Mouse (Mus musculus) cerebellum, adult 9-10 months (tissue): Measurements from ENCODE around the gene Slc2a8.
"Not testable (repeated sequence)": the region's sequence is repeated elsewhere in the genome, so short reads cannot be mapped to it uniquely, and the experiment has no call there.

Experiments
- DNase-seq: peaks from one replicate; pipeline ENCODE4 v3.0.0; 2022

The Slc2a8 gene

DNA sequence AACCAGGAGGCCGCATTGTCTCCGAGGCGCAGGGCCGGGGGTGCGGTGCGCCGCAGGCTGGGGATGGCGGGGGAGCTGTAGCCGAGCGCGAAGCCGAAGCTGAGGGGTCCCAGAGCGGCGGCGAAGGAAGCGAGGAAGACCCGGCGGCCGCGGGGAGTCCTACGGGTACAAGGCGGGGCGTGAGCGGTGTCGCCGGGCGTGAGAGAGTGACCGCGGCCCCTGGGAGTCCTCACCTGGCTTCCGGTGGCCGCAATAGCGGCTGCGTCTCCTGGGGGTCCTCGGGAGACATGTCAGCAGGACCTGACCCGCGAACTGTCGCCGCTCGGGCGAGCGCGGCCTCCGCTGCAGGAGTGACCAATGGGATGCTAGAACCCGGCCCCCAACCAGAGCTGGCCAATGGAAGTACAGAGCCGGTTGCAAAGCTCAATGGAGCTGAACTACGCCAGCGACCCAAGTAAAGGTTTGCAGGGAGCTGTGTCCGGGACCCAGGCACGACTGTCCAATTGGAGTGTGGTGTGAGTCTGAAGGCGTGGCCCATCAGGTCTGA is at the start of gene Slc2a8:
TSS of gene Slc2a8 (minus strand) at position 359 of the 547 bp plus-strand sequence.
- peak; percentile 95 for DNase-seq

DNA sequence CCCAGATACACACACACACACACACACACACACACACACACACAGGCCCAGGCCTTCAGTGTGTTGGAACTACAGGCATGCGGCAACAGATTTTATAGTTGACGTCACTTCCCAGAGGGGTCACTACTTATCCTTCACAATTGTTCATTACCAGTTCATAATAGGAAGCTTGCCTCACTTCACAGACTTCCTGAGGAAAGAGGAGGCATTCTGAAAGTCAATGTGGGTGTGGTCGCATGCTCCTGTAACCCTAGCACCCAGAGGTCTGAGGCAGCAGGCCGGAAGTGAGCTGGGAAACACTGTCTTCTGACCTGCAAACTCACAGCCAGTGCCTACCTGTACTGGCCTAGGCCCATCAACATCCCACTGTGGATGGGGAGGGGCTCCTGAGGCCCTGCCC is 43.2 kb upstream of the Slc2a8 start:
- DNase-seq, result no peak

DNA sequence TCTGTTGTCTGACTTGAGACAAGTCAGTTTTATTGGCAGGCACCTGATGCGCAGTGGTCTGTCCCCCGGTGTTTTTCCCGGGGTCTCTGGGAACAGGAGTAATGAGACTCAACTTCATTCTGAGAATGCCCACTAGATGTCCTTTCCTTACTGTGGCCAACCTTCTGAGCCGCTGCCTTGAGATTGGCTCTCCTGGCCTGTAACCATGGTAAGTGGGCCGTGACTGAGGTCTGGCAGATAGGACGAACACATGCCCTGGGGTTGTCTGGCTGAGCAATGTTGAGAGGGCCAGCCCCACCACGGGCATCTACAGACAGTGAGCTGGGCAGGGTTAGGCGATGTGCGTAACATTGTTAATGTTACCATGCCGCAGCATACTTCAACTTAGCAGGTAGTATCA is 42.7 kb upstream of the Slc2a8 start:
- DNase-seq, result peak; percentile 21

DNA sequence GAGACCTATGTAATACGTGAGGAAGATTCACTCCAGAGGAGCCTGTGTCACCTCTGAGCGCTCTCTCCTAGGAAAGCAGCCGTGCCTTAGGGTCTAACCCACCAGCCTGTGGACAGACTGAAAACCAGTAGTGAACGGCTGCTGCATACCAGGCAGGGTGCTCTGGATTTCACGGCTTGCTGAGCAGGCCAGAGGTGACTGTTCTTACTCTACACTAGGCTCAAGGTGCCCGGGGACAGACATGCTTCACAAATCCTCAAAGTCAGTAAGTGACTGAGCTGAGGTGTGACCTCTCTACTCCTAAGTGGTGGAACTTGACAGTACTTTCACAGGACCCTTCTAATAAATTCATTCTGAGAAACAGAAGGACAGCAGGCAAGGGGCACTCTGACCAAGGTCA is 41.0 kb upstream of the Slc2a8 start:
- no peak for DNase-seq

DNA sequence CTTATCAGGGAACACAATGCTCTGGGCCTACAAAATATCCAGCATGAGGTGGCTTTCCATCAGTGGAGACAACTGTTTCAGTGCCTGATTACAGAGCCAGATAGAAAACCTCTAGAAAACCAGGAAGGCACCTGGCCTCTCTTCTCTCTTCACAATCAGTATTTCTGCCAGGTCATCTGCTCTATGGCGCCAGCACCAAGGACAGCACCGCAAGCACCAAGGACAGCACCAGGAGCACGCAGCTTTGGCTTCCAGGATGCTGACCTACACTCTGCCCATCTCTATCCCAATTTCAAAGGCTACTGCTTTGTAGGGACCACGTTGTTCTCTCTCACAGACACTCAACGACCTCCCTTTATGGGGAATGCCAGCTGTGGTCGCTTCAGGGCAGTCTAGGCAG is 36.1 kb upstream of the Slc2a8 start:
- no peak for DNase-seq

DNA sequence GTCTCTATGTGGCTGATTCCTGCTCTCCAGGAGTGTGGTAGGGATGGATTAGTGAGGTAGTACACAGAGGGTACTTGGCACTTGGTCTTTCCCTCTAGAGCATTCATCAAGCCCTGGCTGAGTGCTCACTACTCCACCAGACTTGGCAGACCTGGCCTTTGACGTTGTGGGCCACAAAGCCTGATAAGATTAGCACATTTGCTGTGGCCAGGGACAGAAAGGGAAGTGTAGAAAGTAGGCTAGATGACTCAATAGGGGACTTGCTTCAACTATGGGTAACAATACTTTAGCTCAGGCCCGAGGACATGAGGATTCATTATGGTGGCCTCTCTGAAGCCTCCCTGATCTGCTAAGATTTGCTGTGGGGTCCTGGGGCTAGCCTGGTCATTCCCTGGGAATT is 35.3 kb upstream of the Slc2a8 start:
- DNase-seq, result no peak

DNA sequence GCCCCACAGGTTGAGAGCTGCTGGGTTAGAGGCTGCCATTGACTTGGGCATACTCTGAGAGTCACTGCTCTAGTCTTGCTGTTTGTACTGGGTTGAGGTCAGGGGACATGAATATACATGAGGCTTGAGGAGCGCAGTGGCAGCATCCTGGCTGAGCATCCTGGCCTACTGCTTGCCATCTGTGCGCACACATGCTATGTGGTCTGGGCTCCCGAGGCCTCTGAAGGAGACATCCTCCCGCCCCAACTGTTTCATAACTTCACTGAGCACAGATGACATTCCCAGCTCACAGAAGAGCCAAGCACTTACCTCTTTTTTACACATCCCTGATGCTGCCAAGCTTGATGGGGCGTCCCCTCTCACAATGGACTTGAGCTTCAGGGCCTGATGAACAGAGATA is 33.0 kb upstream of the Slc2a8 start:
- peak; percentile 98 for DNase-seq

DNA sequence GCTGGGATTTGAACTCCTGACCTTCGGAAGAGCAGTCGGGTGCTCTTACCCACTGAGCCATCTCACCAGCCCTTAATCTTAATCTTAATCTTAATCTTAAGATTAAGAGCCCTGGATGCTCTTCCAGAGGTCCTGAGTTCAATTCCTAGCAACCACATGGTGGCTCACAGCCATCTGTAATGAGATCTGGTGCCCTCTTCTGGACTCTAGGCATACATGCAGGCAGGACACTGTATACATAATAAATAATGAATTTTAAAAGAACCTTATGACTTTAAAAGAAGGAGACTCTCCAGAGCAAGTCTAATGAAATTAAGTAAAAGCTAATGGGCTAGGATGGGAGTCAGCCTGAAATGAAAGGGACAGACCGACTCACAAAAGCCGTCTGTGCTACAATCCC is 27.2 kb upstream of the Slc2a8 start:
- not testable (repeated sequence) for DNase-seq

DNA sequence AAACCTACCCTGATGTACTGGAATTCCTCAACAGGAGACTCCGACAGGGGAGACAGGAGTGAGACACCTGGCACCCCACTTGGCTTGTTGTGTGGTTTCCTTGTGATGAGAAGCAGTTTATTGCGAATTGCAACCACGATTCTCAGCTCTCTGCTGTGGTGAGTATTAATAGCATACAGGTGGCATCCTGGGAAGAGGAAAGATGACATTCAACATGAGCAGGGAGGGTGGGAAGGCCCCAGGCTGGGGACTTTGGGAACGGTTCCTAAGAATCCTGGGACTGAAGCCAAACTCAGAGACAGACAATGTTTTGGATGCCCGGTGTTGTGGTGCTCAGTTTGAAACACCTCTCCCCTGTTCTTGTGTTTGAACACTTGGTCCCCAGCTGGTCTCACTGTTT is 23.2 kb upstream of the Slc2a8 start:
- DNase-seq, result peak; percentile 87

DNA sequence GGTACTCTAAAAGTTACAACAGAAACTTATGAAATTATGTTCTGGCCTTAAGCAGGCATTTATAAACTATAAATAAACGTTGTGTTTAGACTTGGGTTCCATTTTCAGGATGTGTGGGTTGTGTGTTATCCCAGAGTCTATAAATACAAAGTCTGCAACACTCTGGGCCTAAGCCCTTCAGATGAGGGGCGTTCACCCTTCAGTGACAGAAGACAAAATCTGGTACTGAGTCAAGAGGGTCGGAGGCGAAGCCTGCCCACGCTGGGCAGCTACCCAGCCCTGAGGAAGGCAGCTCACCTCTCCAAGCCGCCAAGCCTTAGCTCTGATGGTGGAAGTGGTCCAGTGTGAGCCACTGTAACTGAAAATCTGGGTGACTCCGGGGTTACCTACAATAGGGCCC is 20.3 kb upstream of the Slc2a8 start:
- DNase-seq, result no peak

DNA sequence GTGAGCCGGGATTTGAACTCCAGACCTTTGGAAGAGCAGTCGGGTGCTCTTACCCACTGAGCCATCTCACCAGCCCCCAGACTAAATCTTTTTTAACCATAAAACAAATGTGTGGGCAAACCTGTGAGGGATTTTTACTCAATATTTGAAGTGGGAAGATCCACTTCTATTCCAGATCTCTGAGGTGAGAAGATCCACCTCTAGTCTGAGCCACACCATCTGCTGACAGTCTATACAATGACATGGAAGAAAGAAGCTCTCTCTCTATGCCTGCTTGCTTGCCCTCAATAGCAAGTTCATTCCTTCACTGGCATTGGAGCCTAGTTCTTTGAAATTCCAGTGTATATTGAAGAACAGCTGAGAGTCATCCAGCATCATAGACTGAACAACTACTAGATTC is 17.9 kb upstream of the Slc2a8 start:
- DNase-seq, result no peak

DNA sequence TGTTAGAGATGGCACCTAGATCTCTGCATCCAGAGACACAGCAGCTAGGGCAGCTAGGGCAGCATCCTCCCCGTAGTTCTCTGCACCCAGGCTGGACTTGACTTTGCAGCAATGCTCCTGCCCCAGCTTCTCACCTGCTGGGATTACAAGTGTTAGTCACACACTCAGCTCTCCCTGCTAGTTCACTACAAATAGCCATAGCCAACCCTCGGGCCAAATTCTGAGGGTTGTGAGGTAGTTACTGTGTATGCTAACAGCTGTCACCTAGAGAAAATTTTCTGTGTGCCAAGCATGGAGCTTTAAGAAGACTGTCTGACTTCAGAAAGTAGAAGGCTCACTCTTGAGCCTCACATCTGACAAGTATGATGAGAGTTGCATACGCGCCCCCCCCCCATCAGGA is 15.9 kb upstream of the Slc2a8 start:
- DNase-seq, result no peak

DNA sequence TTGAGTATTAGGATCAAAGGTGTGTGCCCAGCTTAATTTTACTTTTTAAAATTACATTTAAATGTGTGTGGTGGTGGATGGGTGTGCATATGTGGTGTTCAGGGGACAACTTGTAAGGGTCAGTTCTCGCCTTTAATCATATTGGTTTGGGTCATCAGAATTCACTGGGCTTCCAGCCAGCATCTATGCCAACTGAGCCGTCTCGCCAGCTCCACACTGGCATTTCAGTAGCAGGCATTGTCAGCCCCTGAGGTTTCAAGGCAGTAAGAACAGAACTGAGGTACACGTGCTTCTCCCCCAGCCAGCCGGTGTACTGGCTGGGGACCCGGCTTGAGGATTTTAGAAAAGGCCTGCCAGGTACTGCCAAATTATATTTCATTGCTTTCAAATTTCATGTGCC is 15.2 kb upstream of the Slc2a8 start:
- DNase-seq, result no peak

DNA sequence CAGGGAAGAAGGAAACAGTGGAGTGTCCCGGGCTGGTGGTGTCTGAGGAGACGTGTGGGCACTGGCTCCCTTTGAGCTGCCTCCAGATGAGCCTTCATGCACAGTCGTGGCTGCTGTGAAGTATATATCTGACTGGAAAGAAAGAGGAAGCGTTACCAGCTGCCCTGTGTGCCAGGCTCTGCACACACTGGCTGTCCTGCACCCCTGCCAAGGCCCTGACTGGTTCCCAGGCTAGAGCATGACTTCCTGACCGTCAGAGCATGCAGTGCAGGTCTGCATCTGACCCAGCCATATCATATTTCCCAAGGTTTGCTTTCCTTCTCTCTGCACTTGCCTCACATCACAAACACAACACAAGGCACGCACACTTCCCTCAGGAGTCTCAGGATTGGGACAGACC is 10.2 kb upstream of the Slc2a8 start:
- no peak for DNase-seq

DNA sequence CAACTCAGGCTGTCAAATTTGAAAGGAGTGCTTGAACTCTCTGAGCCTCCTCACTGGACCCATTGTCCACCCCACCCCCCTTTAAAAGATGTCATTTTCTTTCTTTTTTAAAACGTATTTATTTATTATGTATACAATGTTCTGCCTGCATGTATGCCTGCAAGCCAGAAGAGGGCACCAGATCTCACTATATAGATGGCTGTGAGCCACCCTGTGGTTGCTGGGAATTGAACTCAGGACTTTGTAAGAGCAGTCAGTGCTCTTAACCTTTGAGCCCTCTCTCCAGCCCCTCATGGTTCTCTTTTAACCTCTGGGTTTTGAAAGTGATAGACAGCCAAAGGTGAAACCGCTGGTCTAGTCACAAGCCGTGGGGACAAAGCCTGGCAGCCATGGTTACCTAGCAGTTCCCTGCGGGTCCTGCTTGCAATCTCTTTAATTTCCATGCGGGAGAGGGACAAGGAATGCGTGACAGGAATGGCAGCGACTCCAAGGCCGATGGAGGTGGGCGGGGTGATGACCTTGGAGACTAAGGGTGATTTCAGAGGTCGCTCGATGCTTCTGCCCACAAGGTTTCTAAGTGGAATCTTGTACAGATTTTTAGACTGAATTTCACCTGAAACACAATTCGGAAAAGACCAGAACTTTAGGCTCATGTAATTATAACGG is 8.4 kb upstream of the Slc2a8 start:
- no peak for DNase-seq

DNA sequence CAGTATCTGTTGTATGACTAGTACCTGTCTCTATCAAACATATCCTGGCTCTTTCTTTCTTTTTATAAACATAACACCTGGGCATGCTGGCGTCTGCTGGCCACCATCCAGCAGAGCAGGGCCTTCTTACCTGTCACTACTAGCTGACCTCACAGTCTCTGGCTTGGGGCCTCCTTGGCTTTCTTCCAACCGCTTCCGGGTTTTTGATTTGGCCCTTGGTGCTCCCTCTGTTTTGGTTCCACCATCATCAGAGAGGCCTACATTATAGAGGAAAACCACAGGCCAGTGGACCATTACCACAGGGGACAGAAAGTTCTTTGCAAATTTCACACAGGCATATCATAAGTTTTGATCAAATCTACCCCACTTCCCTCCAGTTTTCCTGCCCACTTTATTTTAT is 7.5 kb upstream of the Slc2a8 start:
- DNase-seq, result peak; percentile 72

DNA sequence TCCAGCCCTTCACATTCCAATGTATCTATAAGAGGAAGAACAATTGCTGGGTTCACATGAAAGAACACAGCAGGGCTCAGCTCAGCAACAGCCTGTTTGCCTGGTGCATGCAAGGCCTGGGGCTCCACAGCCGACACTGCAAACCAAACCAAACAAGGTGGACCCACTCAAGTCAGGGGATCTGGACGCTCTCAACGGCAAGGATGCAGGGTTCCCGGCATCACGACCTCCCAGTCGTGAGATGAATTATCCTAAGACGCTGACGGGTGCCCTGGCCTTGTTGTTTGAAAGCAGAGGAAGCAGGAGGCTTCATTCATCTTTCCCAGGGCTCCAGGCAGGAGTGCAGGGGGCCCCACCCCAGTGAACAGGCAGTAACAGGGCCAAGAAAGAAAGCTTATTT is 4.0 kb upstream of the Slc2a8 start:
- no peak for DNase-seq

DNA sequence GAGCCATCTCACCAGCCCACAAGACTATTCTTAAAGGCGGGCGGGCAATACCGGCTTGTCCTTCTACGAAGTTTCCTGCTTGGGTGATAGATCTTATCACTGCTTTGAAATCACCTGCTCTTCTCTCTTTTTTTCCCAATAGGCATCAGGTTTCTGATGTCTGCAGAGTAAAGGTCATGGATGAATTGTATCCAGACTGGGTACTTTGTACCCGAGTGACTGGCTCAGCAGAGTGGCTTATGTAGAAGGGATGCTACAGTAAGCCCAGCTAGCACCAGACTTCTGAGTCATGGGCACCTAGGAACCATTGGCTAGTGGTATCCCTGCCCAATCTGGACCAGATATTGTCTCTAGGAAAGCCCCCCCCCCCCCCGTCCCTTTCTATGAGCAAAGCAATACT is 1.7 kb upstream of the Slc2a8 start:
- no peak for DNase-seq

DNA sequence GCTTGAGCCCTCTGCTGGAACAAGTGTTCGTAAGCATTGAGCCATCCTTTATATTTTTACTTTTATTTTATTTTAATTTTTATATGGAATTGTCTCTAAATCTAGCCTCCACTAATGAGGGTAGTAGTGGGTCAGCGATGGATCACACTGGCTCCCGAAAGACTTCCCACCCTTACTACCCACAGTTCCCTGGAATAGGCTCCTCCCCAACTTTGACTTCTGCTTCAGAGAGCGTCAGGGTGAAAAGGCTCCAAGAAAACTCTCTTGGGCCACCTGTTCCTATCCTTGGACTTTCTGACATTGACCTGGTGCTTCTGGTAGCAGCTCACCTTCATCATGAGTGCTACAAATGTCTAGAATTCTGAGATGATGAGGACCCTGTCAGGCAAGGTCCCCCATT is 817 bp upstream of the Slc2a8 start:
- DNase-seq, result no peak

DNA sequence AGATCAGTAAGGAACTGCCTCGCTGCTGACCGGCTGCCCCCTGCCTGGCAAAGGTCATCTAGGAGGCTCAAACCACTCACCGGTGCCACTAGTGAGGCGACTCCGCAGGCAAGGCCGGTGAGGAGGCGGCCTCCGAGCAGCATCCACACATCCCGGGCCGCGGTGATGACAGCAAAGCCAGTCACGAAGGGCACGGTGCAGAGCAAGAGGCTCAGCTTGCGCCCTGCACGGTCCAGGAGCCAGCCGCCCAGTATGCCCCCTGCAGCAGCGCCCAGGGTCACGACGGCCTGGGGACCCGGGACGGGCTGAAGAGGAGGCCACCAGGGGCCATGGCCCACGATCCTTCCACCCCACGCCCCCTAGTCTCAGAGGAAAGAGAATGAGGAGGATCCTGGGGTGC is 602 bp downstream of the Slc2a8 start:
- DNase-seq, result no peak

DNA sequence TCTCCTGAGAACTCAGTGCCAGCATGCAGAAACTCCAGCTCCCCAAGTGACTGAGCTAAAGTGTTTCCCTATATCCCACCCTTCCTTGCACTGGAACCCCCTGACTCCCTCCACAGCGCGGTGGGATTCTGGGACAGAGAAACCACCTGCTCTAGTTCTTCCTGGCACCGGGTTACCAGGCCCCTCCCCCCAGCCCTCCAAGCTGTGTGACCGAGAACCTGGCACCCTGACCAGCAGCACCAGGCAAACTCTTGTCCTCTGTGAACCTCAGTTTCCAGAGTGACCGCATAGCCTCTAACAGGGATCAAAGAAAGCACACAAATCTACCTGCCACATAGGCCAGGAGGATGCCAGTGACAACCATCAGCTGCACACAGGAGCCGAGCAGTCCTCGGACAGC is 2.2 kb downstream of the Slc2a8 start:
- DNase-seq, result no peak

DNA sequence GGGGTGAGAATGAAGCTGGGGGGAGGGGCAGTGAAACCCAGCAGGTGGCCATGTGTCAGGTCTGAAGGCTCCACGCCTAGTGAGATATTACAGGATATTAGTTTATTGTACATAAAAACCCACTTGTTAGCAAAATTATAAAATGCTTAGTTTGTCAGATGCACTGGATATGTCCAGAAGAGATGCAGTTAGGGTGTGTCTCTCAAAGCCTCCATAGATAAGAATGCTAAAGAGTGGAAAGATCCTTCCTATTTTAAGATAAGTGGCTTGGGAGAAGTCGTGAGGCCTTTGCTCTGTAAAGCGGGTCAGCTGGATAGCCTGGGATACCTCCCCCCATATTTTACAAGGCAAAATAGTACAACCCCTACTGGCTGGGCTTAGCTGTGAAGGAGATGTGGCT is 3.2 kb downstream of the Slc2a8 start:
- DNase-seq, result no peak

DNA sequence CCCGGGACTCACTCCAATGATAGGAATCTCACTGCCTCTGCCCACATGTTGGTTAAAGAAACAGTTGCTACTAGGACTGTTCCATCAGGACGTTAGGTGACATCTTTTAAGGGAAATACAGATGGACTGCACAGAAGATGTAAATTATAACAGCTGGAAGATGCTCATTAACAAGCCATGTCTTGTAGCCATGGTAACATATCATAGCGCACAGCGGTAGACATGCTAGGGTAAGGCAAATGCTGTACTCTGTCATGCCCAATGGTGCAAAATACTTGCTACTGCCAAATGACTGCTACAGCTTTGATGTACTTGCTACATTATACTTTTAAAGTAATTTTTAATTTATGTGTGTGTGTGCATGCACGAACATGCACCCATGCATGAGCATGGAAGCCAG is 4.8 kb downstream of the Slc2a8 start:
- DNase-seq, result no peak

DNA sequence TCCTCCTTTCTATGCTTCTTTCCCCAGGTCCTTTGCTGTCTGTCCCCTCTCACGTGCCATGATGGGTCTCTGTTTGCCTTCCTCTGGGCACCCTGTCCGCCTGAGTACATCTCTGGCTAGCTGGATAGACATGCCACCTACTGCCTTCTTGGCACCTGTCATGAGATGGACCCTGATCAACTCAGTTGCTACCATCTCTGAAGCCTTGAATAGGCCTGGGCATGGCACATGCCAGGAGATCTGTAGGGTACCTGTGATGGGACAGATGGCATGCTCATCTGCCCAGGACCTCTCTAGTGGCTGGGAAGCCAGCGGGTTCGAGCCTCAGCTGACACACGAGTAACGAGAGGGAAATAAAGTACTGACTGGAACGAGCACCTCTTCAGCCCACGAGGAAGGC is 7.7 kb downstream of the Slc2a8 start:
- DNase-seq, result no peak

DNA sequence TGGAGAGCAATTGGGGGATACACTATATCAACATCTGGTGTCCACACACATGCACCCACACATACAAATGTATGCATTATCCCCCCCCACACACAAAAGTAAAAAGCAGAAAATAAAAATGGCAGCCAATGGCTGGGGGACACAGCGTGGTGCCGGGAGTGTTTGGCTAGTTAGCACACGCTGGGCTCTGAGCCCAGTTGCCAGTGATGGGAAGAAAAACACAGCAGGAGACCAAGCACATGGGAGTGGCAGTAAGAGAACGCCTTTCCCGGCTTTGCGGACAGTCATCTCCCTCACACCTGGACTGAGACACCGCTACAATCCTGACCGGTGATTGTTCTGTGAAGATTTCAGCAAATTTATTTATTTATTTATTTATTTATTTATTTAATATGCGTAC is 10.6 kb downstream of the Slc2a8 start:
- peak; percentile 69 for DNase-seq
